Mouse (Mus musculus) granulocyte monocyte progenitor cell, adult 5-6 weeks (primary cell): ENCODE results near the gene Ppm1h. TPM values are rescaled to one million over a fixed set of nuclear protein-coding genes. Genes with fewer than 3 reads are reported as not detected.
A peak's percentile ranks its signal among the peaks of the same experiment; 100 is the strongest.

Experiments used
- ATAC-seq: replicated peaks from 2 replicates; pipeline ENCODE4 v1.8.0; 2016; ENCODE audit warnings: mild to moderate bottlenecking, moderate TSS enrichment, inconsistent platforms; ENCODE audit not compliant: poor library complexity, severe bottlenecking
- total RNA-seq, 2 experiments: library from RNA; stranded (forward) in 1 of 2; stranded (reverse) in 1 of 2; fragments of 200-712, 200-1000 nt in 1 of 2; fragments of >200 nt in 1 of 2; fragmentation: Nextera tagmentation in 1 of 2; gene quantifications; 2 replicates each; pipeline ENCODE4 v1.2.3; 2014 to 2017

Gene Ppm1h
- total RNA-seq, 2 experiments from 2014 or later, result 25.0 to 37.0 TPM

DNA sequence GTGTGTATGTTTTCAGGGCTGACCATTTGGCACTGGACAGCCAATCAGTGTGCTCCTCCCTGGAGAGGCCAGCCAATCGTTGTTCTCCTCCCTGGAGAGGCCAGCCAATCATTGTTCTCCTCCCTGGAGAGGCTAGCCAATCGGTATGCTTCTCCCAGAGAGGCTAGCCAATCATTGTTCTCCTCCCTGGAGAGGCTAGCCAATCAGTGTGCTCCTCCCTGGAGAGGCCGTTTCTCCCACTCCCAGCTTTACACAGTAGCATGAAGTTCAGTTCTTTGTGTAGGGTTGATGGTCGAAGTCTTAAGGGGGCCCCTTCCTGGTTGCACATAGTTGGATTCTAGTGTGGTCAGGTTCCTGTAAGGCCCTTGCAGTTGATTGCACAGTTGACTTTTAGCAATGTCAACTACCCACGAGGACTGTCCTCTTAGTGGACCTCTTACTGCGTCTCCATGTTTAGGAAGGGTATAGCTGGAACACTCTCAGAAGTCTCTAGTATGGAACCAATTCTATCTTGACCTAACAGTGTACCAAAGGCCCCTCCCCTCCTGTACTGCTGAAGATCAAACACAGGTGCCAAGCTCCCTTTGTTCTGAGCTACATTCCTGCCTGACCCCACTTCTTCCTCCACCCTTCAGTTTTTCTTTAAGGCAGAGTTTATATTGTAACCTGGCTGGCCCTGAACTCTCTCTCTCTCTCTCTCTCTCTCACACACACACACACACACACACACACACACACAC, 84.4 kb downstream of the Ppm1h start:
- ATAC-seq, result peak; percentile 62

DNA sequence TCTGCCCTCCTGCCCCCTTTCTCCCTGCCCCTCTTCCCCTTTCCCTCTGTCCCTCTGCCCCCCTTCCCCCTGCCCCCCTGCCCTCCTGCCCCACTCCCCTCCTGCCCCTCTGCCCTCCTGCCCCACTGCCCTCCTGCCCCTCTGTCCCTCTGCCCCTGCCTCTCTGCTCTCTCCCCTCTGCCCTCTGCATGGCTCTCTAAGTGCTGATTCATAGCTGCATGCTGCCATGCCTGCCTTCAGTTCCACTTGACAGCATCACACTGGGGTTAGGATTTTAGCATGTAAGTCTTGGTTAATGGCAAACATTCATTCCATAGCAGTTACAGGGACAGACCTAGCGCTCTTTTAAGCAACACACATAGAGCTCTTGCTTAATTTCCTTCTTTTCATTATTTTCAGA, 85.0 kb downstream of the Ppm1h start:
- peak; percentile 49 for ATAC-seq

DNA sequence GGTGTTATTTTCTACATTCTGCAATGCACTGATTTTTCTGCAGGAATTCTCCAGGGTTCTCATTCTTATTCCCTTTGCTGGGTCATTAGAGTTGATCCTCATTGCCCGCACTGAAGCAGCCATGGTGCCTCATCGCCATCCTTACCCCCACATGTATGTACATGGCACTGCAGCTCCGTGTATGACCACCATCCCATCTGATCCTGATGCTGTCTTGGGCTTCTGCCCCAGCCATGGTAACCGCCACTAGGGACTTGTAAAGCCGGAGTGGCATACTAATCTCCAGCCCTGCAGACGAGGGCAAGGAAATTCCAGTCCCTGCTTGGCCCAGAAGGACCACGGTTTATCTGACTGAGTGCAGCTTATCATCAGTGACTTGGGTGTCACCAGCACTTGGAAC, 86.1 kb downstream of the Ppm1h start:
- ATAC-seq, result no peak

DNA sequence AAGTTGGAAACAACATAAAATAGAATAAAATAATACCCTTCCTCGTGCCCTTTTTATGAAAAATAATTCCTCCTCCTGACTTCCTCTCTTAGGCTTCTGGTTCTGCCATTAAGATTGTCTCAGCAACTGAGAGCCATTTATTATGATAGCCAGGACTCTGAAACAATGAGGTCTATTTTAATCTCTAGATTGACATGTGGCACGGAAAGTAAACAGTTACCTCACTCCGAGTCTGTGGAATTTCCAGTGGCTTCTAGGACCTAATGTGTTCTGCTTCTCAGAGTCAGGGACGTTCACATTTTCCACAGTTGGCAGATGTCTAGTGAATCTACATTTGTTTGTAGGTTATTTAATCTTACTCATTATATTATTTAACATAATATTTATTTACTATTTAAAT, 87.0 kb downstream of the Ppm1h start:
- no peak for ATAC-seq

DNA sequence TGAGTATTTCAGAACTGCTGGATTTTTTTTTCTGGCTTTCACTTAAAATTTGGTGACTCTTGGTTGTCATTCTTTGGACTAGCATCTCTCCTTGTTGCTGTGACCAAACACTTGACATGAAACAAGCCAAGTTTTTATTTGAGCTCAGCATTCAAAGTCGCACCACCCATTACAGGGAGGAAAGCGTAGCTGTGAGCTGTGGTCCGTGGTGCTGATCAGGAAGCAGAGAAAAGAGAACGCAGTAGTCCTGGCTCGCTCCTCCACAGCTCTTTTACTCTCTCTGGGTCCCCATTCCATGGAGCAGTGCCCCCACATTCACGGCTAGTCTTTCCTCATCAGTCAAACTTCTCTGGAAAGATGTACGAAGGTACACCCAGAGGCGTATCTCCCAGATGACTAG, 87.4 kb downstream of the Ppm1h start:
- no peak for ATAC-seq

DNA sequence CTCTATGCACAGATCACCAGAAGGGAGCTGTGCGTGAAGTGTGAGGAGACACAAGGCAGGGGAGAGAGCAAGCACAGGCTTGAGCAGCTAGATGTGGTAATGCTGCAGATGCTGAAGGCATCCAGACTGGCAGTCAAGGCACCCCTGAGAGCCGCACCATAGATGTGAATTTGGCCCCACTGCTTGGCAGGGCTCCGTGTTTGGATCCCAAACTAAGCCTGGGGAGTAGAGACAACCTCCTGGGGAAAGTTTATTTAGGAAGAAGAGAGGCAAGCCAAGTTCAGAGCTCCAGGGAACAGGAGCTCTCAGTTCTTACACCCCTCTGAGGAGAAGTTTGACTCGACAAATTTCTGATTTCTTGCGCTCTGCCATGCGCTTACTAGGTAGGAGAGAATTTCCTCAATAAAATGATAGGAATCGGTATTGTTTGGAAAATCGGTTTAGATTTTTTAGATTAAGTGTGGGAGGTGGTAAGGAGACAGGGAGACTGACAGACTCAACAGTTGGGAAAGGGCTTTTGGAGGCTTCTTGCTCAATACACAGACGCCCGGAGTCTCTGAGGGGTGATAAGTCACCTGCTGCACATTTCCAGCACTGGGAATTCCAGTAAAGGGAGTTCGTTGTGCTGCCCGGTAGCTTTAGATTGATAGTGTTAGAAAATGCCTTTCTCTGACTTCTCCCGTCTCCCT, 89.8 kb downstream of the Ppm1h start:
- ATAC-seq, result no peak

DNA sequence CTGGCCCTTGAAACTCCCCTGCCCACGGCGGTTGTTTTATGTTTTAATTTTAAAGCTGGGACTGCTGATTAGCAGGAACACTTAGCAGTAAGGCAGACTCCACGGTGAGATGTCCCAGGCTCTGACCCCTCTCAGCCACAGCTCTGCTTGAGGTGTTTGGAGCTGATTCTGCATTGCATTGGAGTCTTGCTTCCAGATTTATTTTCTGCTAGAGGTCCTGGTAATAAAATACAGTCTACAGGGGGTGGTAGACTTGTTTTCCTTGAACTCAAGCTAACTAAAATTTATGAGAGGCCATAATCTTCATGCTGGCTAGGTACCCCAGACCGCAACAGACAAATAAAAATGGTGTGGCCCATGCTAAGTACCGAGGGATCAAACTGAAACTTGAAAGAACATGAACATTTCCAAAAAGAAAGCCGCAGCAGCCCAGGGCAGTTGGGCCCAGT, 90.4 kb downstream of the Ppm1h start:
- no peak for ATAC-seq

DNA sequence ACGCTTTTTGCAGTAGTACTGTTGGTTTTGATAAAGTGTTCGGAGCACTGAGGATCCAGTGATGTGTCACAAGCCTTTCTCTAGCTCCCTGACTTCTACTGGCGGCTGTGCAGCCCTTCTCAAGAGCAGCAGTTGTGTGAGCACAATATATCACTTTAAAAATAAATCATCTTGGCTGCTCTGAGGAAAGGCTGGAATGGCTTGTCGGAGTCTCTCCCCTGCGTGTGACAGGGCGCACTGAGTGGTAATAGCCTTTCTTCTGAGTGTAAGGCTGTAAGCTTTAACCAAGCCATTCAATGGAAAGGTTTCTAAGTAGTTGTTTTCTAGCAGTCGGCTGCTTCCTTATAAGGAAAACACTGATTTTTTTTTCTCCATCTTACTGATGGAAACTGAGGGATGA, 91.8 kb downstream of the Ppm1h start:
- no peak for ATAC-seq

DNA sequence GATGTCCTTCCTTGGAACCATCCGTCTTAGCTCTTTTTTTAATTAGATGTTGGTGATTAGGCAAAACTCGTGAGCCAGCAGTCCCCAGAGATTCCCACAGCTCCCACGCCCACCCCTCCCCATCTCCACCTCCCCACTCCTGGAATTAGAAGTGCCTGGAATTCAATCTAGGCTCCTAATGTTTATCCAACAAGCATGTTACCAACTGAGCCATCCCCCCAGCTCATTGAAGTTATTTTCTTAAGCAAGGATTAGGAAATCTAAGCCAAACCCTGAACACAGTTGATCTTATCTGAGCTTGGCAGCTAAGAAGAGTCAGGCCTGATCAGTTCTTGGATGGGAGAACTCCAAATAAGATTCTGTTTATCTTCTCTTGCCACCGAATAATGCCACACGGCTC, 92.4 kb downstream of the Ppm1h start:
- no peak for ATAC-seq

DNA sequence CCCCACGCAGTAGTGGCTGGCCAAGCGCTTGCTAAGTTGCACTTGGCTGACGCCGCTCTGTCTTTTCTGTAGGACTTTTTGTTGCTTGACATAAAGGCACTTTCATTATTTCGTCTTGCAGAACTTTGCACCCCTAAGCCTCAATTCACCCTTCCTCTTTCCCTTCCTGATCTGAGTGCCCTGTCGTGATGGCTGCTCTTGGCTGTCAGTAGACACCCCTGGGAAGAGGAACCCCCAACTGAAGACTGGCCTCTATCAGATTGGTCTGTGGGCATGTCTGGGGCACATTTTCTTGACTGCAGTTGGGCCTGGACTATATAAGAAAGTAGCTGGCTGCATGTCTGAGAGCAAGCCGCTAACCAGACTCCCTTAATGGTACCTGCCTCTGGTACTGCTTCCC, 95.6 kb downstream of the Ppm1h start:
- ATAC-seq, result peak; percentile 99

DNA sequence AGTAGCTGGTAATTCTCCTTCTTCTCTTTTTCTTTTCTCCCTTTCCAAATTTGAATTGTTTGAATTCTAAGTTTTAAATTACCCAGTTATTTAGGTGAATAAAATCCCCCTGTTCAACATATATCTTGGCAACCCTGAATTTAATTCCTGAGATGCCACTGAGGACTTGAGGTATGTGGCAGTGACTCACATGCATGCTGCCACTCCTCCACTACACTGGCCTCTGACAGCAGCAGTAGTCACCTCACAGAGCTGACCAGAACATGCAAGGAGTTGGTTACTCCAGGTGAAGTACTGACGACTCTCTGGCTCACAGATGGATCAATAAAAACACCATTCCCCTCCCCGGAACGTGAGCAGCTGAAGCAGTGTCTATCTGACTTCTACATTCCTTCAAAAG, 98.9 kb downstream of the Ppm1h start:
- ATAC-seq, result no peak

DNA sequence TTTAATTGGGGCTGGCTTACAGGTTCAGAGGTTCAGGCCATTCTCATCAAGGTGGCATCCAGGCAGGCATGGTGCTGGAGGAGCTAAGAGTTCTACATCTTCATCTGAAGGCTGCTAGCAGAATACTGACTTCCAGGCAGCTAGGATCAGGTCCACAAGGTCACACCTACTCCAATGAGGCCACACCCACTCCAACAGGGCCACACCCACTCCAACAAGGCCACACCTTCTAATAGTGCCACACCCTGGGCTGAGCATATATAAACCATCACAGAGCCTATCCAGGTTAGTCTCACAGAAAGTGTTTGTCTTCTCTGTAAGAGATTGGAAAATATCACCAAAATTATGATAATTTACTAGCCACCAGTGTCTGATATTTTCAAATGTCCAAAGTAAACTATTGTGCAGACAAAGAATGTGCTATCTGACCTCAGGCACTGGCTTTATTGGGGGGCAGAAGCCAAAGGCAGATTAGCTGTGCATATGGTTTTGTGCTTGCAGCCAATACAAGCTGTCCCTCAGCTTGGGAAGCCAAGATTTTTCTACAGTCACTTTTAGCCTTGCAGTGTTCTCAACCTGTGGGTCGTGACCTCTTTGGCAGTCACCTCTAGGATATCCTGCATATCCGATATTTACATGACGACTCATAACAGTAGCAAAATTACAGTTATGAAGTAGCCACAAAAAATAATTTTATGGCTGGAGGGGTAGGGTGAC, 99.5 kb downstream of the Ppm1h start:
- no peak for ATAC-seq

DNA sequence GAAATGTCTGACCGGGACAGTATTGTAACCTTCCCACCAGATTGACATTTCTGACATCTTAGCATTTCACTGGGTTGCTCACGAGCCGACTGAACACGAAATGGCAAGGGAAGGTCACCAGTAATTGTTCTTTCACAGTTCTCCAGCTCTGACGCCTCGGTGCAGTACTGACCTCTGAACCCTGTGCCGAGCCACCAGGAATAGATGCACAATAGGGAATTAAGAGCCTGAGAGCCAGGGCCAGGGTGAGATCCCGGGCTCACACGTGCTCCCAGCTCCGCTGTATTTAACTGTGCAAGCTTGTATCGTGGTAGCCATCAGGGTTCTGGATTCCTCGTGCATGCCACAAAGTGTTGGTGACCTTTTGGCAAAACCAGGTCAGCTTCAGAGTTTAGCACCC, 100.8 kb downstream of the Ppm1h start:
- no peak for ATAC-seq

DNA sequence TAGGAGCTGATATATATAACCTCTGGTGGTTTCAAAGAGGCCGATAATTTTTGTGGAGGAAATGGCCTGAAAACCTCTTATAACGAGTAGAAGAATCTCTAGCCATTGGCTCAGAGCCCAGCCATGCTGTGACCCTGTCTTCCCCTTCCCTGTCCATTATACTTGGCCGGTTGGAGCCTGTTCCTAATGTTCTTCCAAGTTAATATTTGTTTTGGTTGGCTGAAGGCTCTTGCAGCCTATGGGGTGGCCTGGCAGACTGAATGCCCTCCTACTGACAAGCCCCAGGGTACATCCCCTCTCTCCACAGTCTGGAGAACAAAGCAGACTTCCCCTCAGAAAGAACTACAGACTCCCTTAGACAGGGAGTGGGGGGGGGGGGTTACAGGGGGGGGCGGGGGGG, 104.2 kb downstream of the Ppm1h start:
- no peak for ATAC-seq

DNA sequence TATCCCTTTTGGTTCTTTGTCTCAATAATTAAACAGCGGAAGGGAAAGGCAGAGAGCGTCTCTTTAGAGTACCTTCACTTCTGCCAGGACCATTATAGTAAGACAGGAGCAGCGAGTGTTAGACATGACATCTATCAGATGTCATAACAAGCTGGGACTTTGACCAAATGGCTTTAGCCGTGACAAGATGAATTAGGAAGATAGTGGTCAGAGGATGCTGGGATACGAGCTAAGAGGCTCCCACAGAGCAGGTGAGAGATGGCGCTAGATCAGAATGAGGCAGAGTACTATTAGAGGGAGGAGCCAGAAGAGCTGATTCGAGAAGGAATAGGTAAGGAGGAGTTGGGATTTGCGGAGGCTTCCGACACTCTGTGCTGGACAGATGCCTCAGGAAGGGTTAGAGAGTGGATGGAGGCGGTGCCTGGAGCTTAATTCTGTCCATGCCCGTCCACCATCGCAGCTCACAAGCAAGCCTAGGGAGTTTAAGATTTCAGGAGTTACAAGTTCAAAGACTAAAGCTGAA, 111.1 kb downstream of the Ppm1h start:
- ATAC-seq, result no peak

DNA sequence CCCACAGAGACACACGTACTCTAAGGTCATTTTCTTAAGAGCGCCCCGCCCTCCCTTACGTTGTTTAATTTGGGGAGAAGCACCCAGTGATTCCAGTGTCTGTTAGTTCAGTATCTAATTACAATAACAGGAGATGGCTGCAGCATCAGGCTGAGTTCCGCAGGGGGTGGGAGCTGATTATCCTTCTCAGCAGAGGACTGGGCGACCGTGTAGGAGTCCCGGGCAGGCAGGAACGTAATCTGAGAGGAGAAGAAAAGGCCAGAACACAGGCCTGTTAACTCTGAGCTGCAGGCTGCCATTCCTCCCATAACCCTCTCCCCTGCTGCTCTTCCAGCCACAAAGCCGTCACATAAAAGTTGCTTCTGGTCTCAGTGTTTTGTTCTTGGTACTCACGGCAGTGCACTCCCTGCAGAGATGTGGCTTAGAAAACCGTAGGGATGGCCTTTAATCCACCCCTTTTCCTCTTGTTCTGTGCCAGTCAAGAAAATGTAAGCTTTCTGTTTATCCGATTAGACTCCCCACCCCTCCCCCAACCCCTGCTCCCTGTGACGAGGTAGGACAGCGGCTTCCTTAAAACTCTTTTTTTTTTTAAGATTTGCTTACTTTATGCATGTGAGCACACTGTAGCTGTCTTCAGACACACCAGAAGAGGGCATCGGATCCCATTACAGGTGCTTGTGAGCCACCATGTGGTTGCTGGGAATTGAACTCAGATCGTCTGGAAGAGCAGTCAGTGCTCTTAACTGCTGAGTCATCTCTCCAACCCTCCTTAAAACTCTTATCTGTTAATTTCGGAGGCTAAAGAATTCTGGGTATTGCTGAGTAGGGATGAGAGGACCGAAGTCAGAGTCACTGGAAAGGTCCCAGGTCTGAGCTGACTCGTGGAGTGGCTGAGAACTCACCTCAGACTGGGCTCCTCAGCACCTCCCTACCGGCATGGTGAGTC, 113.7 kb downstream of the Ppm1h start:
- peak; percentile 25 for ATAC-seq

DNA sequence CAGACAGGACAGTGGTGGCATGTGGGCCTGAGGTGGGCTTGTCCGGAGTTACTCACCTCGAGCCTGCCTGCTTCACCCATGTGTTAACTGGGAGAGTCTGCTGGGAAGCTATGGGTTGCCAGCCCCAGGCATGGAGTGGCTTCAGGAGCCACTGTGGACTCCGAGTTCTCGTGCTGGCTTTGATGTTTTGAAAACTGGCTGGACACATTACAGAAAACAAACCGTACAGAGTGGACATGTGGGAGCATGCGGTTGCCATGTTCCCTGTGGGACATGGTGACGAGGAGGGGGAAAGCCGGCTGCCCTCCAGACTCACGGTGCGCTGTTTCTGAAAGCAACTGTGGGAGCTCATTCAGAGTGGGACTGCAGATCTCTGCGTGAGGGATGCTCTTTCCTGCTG, 114.6 kb downstream of the Ppm1h start:
- peak; percentile 41 for ATAC-seq

DNA sequence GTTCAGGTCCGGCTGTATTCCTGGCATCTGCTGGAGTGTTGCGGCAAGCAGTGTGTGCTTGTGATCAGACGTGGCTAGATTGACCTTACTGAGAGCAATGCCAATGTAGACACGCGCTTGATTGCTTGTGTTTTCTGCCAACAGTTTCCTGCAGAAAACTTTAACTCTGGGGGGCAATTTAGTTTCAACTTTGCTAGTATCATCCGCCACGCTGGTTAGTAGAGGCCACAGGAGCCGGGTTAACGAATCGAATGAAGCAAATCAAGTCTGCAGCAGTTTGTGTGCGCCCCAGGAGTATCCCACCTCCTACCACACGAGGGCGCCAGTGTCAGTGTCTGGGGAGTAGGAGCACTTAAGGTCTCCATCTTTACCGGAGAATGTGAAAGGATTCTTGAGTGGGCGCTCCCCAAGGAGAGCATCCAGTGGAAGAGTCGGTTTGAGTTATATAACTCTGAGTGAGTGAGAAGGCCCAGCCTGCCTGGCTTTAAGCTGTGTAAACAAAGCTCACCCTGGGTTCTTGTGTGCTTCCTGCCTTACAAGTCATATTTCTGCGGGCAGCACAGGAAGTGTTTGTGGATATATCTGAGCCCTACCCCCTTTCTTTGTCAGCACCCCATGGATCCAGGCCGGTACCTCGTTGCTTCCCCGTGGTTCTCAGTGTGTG, 115.8 kb downstream of the Ppm1h start:
- ATAC-seq, result peak; percentile 79

DNA sequence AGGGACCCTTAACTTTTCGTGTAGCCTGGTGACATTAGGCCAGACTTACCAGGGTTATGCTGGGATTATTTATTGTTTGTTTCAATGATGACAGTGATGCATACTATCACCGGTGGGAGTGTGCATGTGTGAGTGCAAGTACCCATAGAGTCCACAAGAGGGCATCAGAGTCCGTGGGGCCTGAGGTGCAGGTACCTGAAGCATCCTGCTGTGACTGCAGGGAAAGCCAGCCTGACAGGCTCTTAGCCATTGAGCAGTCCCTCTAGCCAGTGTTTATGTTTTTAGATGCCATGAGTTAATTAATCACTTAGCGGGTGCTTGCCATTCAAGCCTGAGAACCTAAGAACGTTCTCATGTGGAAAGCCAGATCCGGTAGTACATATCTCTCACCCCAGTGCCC, 119.4 kb downstream of the Ppm1h start:
- ATAC-seq, result no peak
